Mouse (Mus musculus): ENCODE measurements at regions not wholly inside any gene's neighbourhood (a gene's known extent, or its start where the extent isn't known, plus 50 kb on each side); places are given as distances from the start of the nearest gene placed in this dataset.

DNA sequence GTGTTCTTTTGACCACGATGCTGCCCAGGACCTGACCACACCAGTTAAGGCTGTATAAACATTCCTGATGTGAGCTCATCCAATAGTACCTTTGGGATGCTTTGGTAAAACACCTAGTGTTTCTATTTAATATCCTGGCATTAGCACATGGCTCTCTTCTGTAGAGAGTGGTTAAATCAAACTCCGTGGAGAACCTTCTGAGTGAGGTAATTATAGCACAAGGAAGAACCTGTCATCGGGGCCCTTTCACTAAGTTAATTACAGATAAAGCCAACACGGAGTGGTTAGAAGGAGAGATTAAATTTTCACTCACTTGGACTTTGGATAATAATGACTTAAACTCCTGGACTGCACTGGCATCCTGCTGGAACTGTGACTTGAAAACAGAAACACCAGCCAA, 133.8 kb upstream of the N6amt1 start:
- TF ChIP-seq CTCF (conservative IDR thresholded peaks at IDR 0.05; ENCODE audit: insufficient read depth, insufficient read length, low read depth, low read length) (no peak), POLR2A (IDR thresholded peaks at IDR 0.05; ENCODE audit: low read depth, low read length) (no peak)

Measured in kidney, adult 2 months (tissue).